In genomic region chr11:84306158-84306742, GRCm38 (mm10) we compare ENCODE assay signal across 26 mouse cellular contexts.
DNase-seq lines count a peak whose midpoint lies in the region; ATAC-seq and TF ChIP-seq lines count a peak whose summit lies in the region.
"Had no signal": no experiment of that assay in that cellular context is flagged by ENCODE, and none has a peak within 500 bp of the region (broad histone marks: within the 10 kb centered on the region; RNA-seq: fewer than 3 reads in every experiment).

No protein-coding gene starts in this region.

- intact Hi-C loops in heart, postnatal 14 days (cut with DNase I), result no loop called here

- H3K36me3 ChIP-seq in forebrain, embryonic 11.5 days (ENCODE audit: control insufficient read depth, insufficient read depth, low read length), result no peaks in the 10 kb centered on the region
- peaks cover 34% of the 10 kb centered on the region for H3K36me3 ChIP-seq in forebrain, embryonic 10.5 days (replicated peaks)
- no peaks in the 10 kb centered on the region for H3K36me3 ChIP-seq in hindbrain, embryonic 16.5 days (ENCODE audit: control insufficient read depth, insufficient read depth, low read length)
- H3K36me3 ChIP-seq in hindbrain, embryonic 14.5 days (replicated peaks; ENCODE audit: control insufficient read depth, insufficient read depth), result peaks cover 3% of the 10 kb centered on the region; the same call in 1 of the 2 replicates
- peaks cover 14% of the 10 kb centered on the region; the same call in 1 of the 2 replicates for H3K36me3 ChIP-seq in neural tube, embryonic 13.5 days

- H3K9ac ChIP-seq in forebrain, embryonic 11.5 days (ENCODE audit: low read length), result no peak overlapping the region
- H3K9ac ChIP-seq in hindbrain, embryonic 16.5 days (ENCODE audit: low read depth, low read length), result no peak overlapping the region
- H3K9ac ChIP-seq in hindbrain, embryonic 14.5 days, result no peak overlapping the region
- no peak overlapping the region for H3K9ac ChIP-seq in neural tube, embryonic 13.5 days
- H3K9ac ChIP-seq: embryonic facial prominence, embryonic 13.5 days; heart, embryonic 13.5 days; hindbrain, embryonic 12.5 days had no signal

- TF ChIP-seq POLR2A in brain, embryonic 14.5 days (IDR thresholded peaks at IDR 0.05; ENCODE audit: borderline replicate concordance, extremely low read depth, insufficient read depth, insufficient read length, poor library complexity, severe bottlenecking), result no peak

- peak; percentile 71 for ATAC-seq in forebrain, embryonic 11.5 days (replicated peaks; ENCODE audit: low FRiP score)
- peak; percentile 45; the same call in 1 of the 2 replicates for ATAC-seq in hindbrain, embryonic 16.5 days
- ATAC-seq in hindbrain, embryonic 14.5 days (ENCODE audit: low FRiP score), result no peak
- ATAC-seq in neural tube, embryonic 13.5 days (ENCODE audit: low read depth), result 0 out of 2 replicates have a peak, but pooled peaks have one; percentile 40
- ATAC-seq: hindbrain, postnatal 0 days; inflammation-experienced regulatory T-cells, adult 6 months; intestine, embryonic 16.5 days had no signal

- H3K27ac ChIP-seq in forebrain, embryonic 11.5 days (ENCODE audit: low read depth, low read length), result no peak overlapping the region
- H3K27ac ChIP-seq in forebrain, embryonic 10.5 days, result no peak overlapping the region
- no peak overlapping the region for H3K27ac ChIP-seq in hindbrain, embryonic 16.5 days (ENCODE audit: low read depth, low read length)
- no peak overlapping the region for H3K27ac ChIP-seq in hindbrain, embryonic 14.5 days
- H3K27ac ChIP-seq in neural tube, embryonic 13.5 days (replicated peaks), result no peak overlapping the region
- H3K27ac ChIP-seq: embryonic facial prominence, embryonic 10.5 days; embryonic facial prominence, embryonic 13.5 days; heart, adult 2 months; heart, embryonic 10.5 days; heart, embryonic 13.5 days; hindbrain, embryonic 12.5 days; hindbrain, postnatal 0 days had no signal

- no peak for TF ChIP-seq CTCF in brain, embryonic 14.5 days (IDR thresholded peaks at IDR 0.05; ENCODE audit: borderline replicate concordance, extremely low read depth, insufficient read depth, insufficient read length)

- H3K4me1 ChIP-seq in forebrain, embryonic 11.5 days (replicated peaks; ENCODE audit: control insufficient read depth, insufficient read depth, low read length), result no peaks in the 10 kb centered on the region
- H3K4me1 ChIP-seq in forebrain, embryonic 10.5 days, result peaks cover 15% of the 10 kb centered on the region
- no peaks in the 10 kb centered on the region for H3K4me1 ChIP-seq in hindbrain, embryonic 16.5 days (ENCODE audit: control insufficient read depth, insufficient read depth, low read depth, low read length)
- no peaks in the 10 kb centered on the region for H3K4me1 ChIP-seq in hindbrain, embryonic 14.5 days (replicated peaks; ENCODE audit: control insufficient read depth, insufficient read depth, low read length)
- no peaks in the 10 kb centered on the region for H3K4me1 ChIP-seq in neural tube, embryonic 13.5 days (replicated peaks)
- H3K4me1 ChIP-seq: embryonic facial prominence, embryonic 10.5 days; embryonic facial prominence, embryonic 13.5 days; heart, embryonic 10.5 days; heart, embryonic 13.5 days; hindbrain, embryonic 12.5 days had no signal

- no peaks in the 10 kb centered on the region for H3K27me3 ChIP-seq in forebrain, embryonic 11.5 days (ENCODE audit: control insufficient read depth, insufficient read depth, low read length)
- H3K27me3 ChIP-seq in forebrain, embryonic 10.5 days (ENCODE audit: poor library complexity, severe bottlenecking), result no peaks in the 10 kb centered on the region
- H3K27me3 ChIP-seq in hindbrain, embryonic 16.5 days (replicated peaks; ENCODE audit: control insufficient read depth, insufficient read depth, low read length), result no peaks in the 10 kb centered on the region
- H3K27me3 ChIP-seq in hindbrain, embryonic 14.5 days (ENCODE audit: control insufficient read depth, insufficient read depth, low read length), result no peaks in the 10 kb centered on the region
- no peaks in the 10 kb centered on the region for H3K27me3 ChIP-seq in neural tube, embryonic 13.5 days
- H3K27me3 ChIP-seq: embryonic facial prominence, embryonic 13.5 days; heart, embryonic 13.5 days; hindbrain, embryonic 12.5 days had no signal

- no peak overlapping the region for H3K4me3 ChIP-seq in forebrain, embryonic 11.5 days (ENCODE audit: low read depth, low read length)
- no peak overlapping the region for H3K4me3 ChIP-seq in forebrain, embryonic 10.5 days
- H3K4me3 ChIP-seq in hindbrain, embryonic 16.5 days (ENCODE audit: low read length), result no peak overlapping the region
- H3K4me3 ChIP-seq in hindbrain, embryonic 14.5 days (replicated peaks; ENCODE audit: low read length), result no peak overlapping the region
- no peak overlapping the region for H3K4me3 ChIP-seq in neural tube, embryonic 13.5 days
- H3K4me3 ChIP-seq: embryonic facial prominence, embryonic 10.5 days; embryonic facial prominence, embryonic 13.5 days; erythroblast, embryonic 14.5 days; heart, adult 2 months; heart, embryonic 10.5 days; heart, embryonic 13.5 days; hindbrain, embryonic 12.5 days had no signal

- DNase-seq in forebrain, embryonic 11.5 days (ENCODE audit: low spot score), result peak; percentile 56
- no peak for DNase-seq in forebrain, embryonic 10.5 days (ENCODE audit: extremely low spot score, low spot score)
- DNase-seq in hindbrain, embryonic 14.5 days (ENCODE audit: low spot score), result no peak
- DNase-seq in neural tube, embryonic 10.5 days (ENCODE audit: extremely low spot score, low spot score), result no peak
- peak; percentile 77 for DNase-seq in brain, embryonic 14.5 days (ENCODE audit: low read depth)
- DNase-seq in heart, postnatal 14 days, result no peak
- DNase-seq: adrenal gland, adult 2 months; adrenal gland, postnatal 14 days; cerebellum, adult 11-12 months; cerebellum, adult 8-10 months; cerebellum, postnatal 10 days; cerebellum, postnatal 36 days; embryo, embryonic 11 days; gastrocnemius, postnatal 25 days; heart, adult 2 months had no signal

- H3K4me2 ChIP-seq in forebrain, embryonic 11.5 days (ENCODE audit: low read depth, low read length, severe bottlenecking), result no peak overlapping the region
- H3K4me2 ChIP-seq in hindbrain, embryonic 16.5 days (ENCODE audit: low read length), result no peak overlapping the region
- no peak overlapping the region for H3K4me2 ChIP-seq in hindbrain, embryonic 14.5 days (replicated peaks)
- no peak overlapping the region for H3K4me2 ChIP-seq in neural tube, embryonic 13.5 days
- H3K4me2 ChIP-seq: embryonic facial prominence, embryonic 13.5 days; heart, embryonic 13.5 days; hindbrain, embryonic 12.5 days had no signal

- WGBS in forebrain, embryonic 11.5 days, result 55% methylated on average over 6 of the region's 6 CpGs
- 71% methylated on average over 6 of the region's 6 CpGs for WGBS in forebrain, embryonic 10.5 days
- 71% methylated on average over 6 of the region's 6 CpGs for WGBS in hindbrain, embryonic 16.5 days
- WGBS in hindbrain, embryonic 14.5 days, result 91% methylated on average over 6 of the region's 6 CpGs
- WGBS in neural tube, embryonic 13.5 days, result 86% methylated on average over 6 of the region's 6 CpGs

- H3K9me3 ChIP-seq in forebrain, embryonic 11.5 days (ENCODE audit: control insufficient read depth, low read length), result no peaks in the 10 kb centered on the region
- H3K9me3 ChIP-seq in forebrain, embryonic 10.5 days, result no peaks in the 10 kb centered on the region
- H3K9me3 ChIP-seq in hindbrain, embryonic 16.5 days (ENCODE audit: control insufficient read depth, low read length), result no peaks in the 10 kb centered on the region
- H3K9me3 ChIP-seq in hindbrain, embryonic 14.5 days (ENCODE audit: control insufficient read depth, low read length), result no peaks in the 10 kb centered on the region
- H3K9me3 ChIP-seq in neural tube, embryonic 13.5 days, result no peaks in the 10 kb centered on the region
- H3K9me3 ChIP-seq: embryonic facial prominence, embryonic 10.5 days; embryonic facial prominence, embryonic 13.5 days; heart, embryonic 10.5 days; heart, embryonic 13.5 days; hindbrain, embryonic 12.5 days had no signal

Comparison
In these comparisons a context has a peak if more than half of its experiments do, and no peak if none do; other contexts are left out.
1. DNase-seq: peak in forebrain, embryonic 11.5 days (single experiment) and brain, embryonic 14.5 days (single experiment); none in forebrain, embryonic 10.5 days (single experiment), hindbrain, embryonic 14.5 days (single experiment), neural tube, embryonic 10.5 days (single experiment) and heart, postnatal 14 days (0 of 2).